Mouse (Mus musculus) forebrain, embryonic 11.5 days (tissue): ENCODE results near the gene Lamtor4. TPM values are rescaled to one million over a fixed set of nuclear protein-coding genes. Genes with fewer than 3 reads are reported as not detected.

Experiments used
- ATAC-seq: fragments of 200-750 bp; cut with Nextera tagmentation; replicated peaks from 2 replicates; pipeline ENCODE4 v1.8.0; 2017; ENCODE audit warnings: moderate TSS enrichment; ENCODE audit not compliant: low FRiP score
- DNase-seq: peaks from one replicate; pipeline ENCODE4 v3.0.0-alpha.2; 2017; ENCODE audit warnings: low spot score
- H3K27ac ChIP-seq: fragments of 300-500 bp; sonication (generic); 2 replicates; pipeline ENCODE4 v1.5.1; 2014; ENCODE audit warnings: low read depth, low read length
- H3K27me3 ChIP-seq: fragments of 300-500 bp; sonication (generic); 2 replicates; pipeline ENCODE4 v1.6.1; 2014; ENCODE audit warnings: mild to moderate bottlenecking, low read length, mixed read lengths; ENCODE audit not compliant: control insufficient read depth, insufficient read depth
- H3K36me3 ChIP-seq: fragments of 300-500 bp; sonication (generic); 2 replicates; pipeline ENCODE4 v1.6.1; 2014; ENCODE audit warnings: mild to moderate bottlenecking, low read length, moderate library complexity, mixed read lengths; ENCODE audit not compliant: control insufficient read depth, insufficient read depth
- H3K4me1 ChIP-seq: fragments of 300-500 bp; sonication (generic); replicated peaks from 2 replicates; pipeline ENCODE4 v1.6.1; 2014; ENCODE audit warnings: low read length, mixed read lengths; ENCODE audit not compliant: control insufficient read depth, insufficient read depth
- H3K4me2 ChIP-seq: fragments of 300-500 bp; sonication (generic); 2 replicates; pipeline ENCODE4 v1.6.1; 2014; ENCODE audit warnings: low read depth, mild to moderate bottlenecking, low read length, moderate library complexity, mixed read lengths; ENCODE audit not compliant: severe bottlenecking
- H3K4me3 ChIP-seq: fragments of 300-500 bp; sonication (generic); 2 replicates; pipeline ENCODE4 v1.5.1; 2014; ENCODE audit warnings: low read depth, low read length
- H3K9ac ChIP-seq: fragments of 300-500 bp; sonication (generic); 2 replicates; pipeline ENCODE4 v1.6.1; 2014; ENCODE audit warnings: low read length
- H3K9me3 ChIP-seq: fragments of 300-500 bp; sonication (generic); 2 replicates; pipeline ENCODE4 v1.6.1; 2016; ENCODE audit warnings: low read length, mixed read lengths; ENCODE audit not compliant: control insufficient read depth
- WGBS: fragments of 180-500 bp; shearing (Covaris S2); extraction: QIAGEN DNeasy Blood & Tissue Kit; methylation state at CpG from one replicate; pipeline ENCODE4 v1.1.7; 2014; 5-methylcytosine and 5-hydroxymethylcytosine counted together
- polyA plus RNA-seq: library from polyadenylated mRNA; unstranded; fragments of >200 nt; fragmentation: Nextera tagmentation; extraction: Ambion mirVana; gene quantifications from 2 replicates; pipeline ENCODE4 v1.2.1, GENCODE M21; 2014

The Lamtor4 gene
- polyA plus RNA-seq, 1 experiment from 2014 or later, result 39.9 TPM

DNA sequence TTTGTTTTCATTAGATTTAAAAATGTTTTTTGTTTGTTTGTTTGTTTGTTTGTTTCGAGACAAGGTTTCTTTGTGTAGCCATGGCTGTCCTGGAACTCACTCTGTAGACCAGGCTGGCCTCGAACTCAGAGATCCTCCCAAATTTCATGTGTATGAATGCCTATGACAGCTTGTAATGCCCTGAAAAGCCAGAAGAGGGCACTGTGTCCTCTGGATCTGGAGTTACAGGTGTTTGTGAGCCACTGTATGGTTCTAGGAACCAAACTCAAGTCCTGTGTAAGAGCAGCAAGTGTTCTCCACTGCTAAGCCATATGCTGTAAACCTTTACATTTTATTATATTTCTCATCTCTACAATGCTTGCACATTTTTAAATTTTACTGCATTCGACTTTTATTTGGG, 32.6 kb downstream of the Lamtor4 start:
- WGBS, result 77% methylated on average over 3 of the region's 3 CpGs
- ATAC-seq (no peak), DNase-seq (no peak)
- no peaks in the 10 kb centered on the region for H3K4me1 ChIP-seq
- H3K4me2 ChIP-seq, result no peak overlapping the region
- H3K27me3 ChIP-seq, result no peaks in the 10 kb centered on the region
- H3K36me3 ChIP-seq, result no peaks in the 10 kb centered on the region
- no peak overlapping the region for H3K9ac ChIP-seq
- no peaks in the 10 kb centered on the region for H3K9me3 ChIP-seq
- H3K4me3 ChIP-seq, result no peak overlapping the region
- no peak overlapping the region for H3K27ac ChIP-seq

- Histone ChIP-seq H3K9me3 (no peaks in the 10 kb centered on the region), H3K27ac (no peak overlapping the region), H3K4me2 (no peak overlapping the region), H3K4me3 (no peak overlapping the region), H3K27me3 (no peaks in the 10 kb centered on the region), H3K4me1 (no peaks in the 10 kb centered on the region), H3K36me3 (no peaks in the 10 kb centered on the region), H3K9ac (no peak overlapping the region)
- ATAC-seq, result no peak
- DNase-seq, result no peak
- 78% methylated on average over 1 of the region's 1 CpGs for WGBS
Measured at GRCm38 (mm10) chr5:138291638-138292037, 36.4 kb downstream of the Lamtor4 start.

DNA sequence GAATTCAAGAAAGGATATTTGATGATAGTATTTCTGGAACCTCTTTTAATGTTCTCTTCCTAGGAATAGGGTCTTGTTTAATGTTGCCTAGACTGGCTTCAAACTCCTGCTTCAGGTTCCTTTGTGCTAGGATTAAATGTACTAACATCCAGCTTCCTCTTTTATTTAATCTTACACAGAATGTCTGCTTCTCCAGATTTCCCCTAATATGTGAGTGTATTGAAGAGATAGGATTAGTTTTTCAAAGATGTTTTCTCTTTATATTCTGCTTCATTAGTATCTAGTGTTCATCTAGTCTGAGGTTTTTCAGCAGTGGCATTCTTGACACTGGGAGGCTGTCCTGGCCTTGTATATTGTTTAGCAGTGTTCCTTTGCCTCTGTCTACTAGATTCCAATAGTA, 38.9 kb downstream of the Lamtor4 start:
- H3K9me3 ChIP-seq, result no peaks in the 10 kb centered on the region
- no peaks in the 10 kb centered on the region for H3K4me1 ChIP-seq
- ATAC-seq, result no peak
- H3K4me2 ChIP-seq, result no peak overlapping the region
- no peaks in the 10 kb centered on the region for H3K27me3 ChIP-seq
- H3K4me3 ChIP-seq, result no peak overlapping the region
- no peak for DNase-seq
- H3K9ac ChIP-seq, result no peak overlapping the region
- H3K27ac ChIP-seq, result no peak overlapping the region
- H3K36me3 ChIP-seq, result no peaks in the 10 kb centered on the region

DNA sequence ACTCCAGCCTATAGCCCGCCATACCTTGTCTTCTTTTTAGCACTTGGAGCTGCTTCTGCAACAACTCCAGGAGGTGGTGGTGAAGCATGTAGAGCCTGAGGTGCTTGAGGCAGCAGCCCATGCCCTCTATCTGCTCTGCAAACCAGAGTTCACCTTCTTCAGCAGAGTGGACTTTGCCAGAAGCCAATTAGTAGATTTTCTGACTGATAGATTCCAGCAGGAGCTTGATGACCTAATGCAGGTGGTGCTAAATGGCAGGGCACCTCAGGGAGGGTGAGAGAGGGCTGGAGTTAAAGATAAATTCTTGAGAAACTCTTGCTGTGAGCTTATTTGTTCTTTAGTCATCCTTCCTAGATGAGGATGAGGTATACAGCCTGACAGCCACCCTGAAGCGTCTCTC, 44.3 kb downstream of the Lamtor4 start:
- H3K9ac ChIP-seq, result no peak overlapping the region
- H3K27me3 ChIP-seq, result no peaks in the 10 kb centered on the region
- no peaks in the 10 kb centered on the region for H3K9me3 ChIP-seq
- no peak overlapping the region for H3K27ac ChIP-seq
- H3K4me3 ChIP-seq, result no peak overlapping the region
- H3K4me2 ChIP-seq, result no peak overlapping the region
- 86% methylated on average over 2 of the region's 2 CpGs for WGBS
- DNase-seq (no peak), ATAC-seq (no peak)
- H3K4me1 ChIP-seq, result no peaks in the 10 kb centered on the region
- H3K36me3 ChIP-seq, result no peaks in the 10 kb centered on the region

Other genes with a start within 250 kb of the Lamtor4 start
- not detected in 2 replicates for gene Smok3a, start 234.2 kb upstream of the Lamtor4 start, polyA plus RNA-seq
- not detected in 2 replicates for gene Smok3b, start 234.1 kb upstream of the Lamtor4 start, polyA plus RNA-seq
- gene Smok3c, start 202.3 kb upstream of the Lamtor4 start, polyA plus RNA-seq, result not detected in 2 replicates
- 34.0 and 34.2 TPM in 2 replicates for gene Zkscan1, start 170.4 kb upstream of the Lamtor4 start, polyA plus RNA-seq
- 106 and 112 TPM in 2 replicates for gene Zscan21, start 138.6 kb upstream of the Lamtor4 start, polyA plus RNA-seq
- gene Zfp113, start 99.7 kb upstream of the Lamtor4 start, polyA plus RNA-seq, result 35.2 and 39.9 TPM in 2 replicates
- gene Cops6, start 94.4 kb upstream of the Lamtor4 start, polyA plus RNA-seq, result 248 and 275 TPM in 2 replicates
- 24.0 and 24.1 TPM in 2 replicates for gene Ap4m1, start 83.5 kb upstream of the Lamtor4 start, polyA plus RNA-seq
- gene Mcm7, start 83.1 kb upstream of the Lamtor4 start, polyA plus RNA-seq, result 370 and 373 TPM in 2 replicates
- 150 and 155 TPM in 2 replicates for gene Taf6, start 68.0 kb upstream of the Lamtor4 start, polyA plus RNA-seq
- gene Cnpy4, start 68.0 kb upstream of the Lamtor4 start, polyA plus RNA-seq, result 49.8 and 56.6 TPM in 2 replicates
- gene Mblac1, start 61.2 kb upstream of the Lamtor4 start, polyA plus RNA-seq, result 9.0 and 10.9 TPM in 2 replicates
- not detected in 2 replicates for gene Nxpe5, start 29.6 kb upstream of the Lamtor4 start, polyA plus RNA-seq
- 9.3 and 11.8 TPM in 2 replicates for gene BC037034, start 8.6 kb downstream of the Lamtor4 start, polyA plus RNA-seq
- gene Gal3st4, start 17.4 kb downstream of the Lamtor4 start, polyA plus RNA-seq, result 1.7 and 4.6 TPM in 2 replicates
- gene Gm43720, start 24.5 kb downstream of the Lamtor4 start, polyA plus RNA-seq, result 0.05 and 0.08 TPM in 2 replicates
- 14.7 and 17.6 TPM in 2 replicates for gene Gpc2, start 24.5 kb downstream of the Lamtor4 start, polyA plus RNA-seq
- 5.4 and 5.7 TPM in 2 replicates for gene Stag3, start 24.8 kb downstream of the Lamtor4 start, polyA plus RNA-seq
- not detected in 2 replicates for gene Pvrig, start 86.5 kb downstream of the Lamtor4 start, polyA plus RNA-seq
- gene Zfp157, start 186.0 kb downstream of the Lamtor4 start, polyA plus RNA-seq, result 50.4 and 53.7 TPM in 2 replicates